Mouse (Mus musculus): Measurements from ENCODE around the gene Me1.

The Me1 gene

DNA sequence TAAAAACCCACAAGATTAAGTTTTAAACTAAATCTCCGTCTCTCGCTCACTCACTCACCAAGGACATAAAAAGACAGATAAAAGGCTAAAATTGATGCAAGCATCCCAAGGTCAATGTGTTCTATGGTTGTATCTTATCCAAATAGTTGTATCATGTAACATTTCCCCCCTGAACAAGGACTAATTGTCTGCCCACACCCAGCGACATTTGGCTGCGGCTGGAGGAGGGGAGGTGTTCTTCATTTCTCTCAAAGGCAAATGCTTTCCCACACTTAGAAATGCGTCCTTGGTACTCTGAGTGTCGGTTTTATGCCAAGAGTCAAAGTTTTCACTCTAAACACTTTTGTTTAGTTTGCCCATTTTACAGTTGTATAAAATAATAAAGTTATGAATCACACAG, 13.2 kb upstream of the Me1 start:
- no peak for DNase-seq (ENCODE audit: low read depth, low spot score)

DNA sequence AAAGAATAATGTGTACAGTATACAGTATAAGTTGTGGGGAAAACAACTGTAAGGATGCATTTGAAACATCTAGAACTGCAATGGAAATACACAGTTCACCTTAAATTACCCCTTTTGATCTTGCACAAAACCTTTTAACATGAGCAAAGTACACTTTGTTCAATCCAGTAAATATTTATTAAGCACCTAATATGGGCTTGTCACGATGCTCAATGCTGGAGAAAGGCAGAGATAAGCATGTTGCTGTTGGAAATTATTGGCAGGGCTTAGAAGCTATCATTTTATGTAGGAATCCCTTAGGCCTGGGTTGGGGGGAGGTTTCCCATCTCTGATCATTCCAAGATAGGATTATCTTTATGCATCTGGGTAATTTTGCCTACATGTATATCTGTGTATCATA, 11.7 kb upstream of the Me1 start:
- no peak for DNase-seq (ENCODE audit: low read depth, low spot score)

DNA sequence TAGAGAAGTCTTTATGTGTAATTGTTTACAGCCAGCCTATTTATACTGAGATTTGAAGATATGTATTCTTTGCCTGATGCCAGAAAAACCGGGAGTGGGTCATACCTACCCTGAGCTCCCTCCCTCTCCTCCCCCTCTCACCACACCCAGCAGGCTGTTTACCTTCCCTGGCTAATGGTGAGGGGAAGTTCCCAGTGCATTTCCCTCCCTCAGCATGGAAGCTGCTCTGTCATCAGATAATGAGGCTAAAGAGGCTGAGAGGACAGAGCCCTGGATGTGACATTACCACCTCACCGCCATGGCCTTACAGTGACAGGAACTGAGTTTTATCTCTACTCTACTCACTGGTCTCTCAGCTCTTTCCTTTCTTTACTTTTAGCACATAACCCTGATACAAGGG, 6.1 kb upstream of the Me1 start:
- DNase-seq (ENCODE audit: low read depth, low spot score), result no peak

DNA sequence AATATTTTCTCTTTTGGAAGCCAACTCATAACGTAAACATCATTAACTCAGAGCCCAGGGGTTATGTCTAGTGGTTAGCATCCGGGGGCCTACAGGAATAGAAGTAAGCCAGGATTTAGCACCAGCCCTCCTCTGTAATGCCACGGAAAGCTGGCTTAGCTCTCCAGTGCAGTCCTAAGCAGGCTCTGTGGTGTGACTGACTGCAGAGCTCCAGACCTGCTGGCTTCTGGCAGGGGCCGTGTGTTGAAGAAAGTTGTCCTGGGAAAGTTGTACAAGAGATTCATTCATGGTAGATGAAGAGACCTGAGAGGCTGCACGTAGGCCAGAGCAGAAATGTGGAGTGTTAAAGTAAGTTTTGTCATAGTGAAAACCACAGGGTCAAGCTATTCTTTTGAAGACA, 5.5 kb upstream of the Me1 start:
- DNase-seq (ENCODE audit: low read depth, low spot score), result no peak

DNA sequence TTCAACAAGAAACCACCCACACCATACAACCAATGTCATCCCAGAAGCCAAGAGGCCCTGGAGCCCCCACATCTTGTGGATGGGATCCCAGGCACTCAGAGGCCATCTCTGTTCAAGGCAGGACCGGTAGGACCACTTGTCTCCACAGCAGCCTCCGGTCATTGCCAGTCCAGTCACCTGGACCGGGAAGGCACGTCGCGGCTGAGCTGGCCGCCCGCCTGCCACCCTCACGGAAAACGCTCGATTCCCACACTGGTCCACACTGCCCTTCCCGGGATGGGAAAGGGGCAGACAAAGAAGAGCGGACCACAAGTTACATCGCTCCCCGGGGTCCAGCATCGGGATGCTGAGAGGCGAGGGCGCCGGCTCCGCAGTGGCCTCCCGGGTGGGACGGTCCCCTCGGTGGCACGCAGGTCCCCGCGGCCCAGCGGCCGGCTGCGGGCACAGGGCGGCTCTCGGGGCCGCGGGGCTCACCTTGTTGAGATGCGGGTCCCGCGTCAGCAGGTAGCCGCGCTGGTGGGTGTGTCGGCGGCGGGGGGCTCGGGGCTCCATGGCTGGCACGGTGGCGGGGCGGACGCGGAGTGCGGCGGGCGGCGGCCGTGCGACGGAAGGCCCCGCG, 445 bp downstream of the Me1 start:
- no peak for DNase-seq (ENCODE audit: low read depth, low spot score)

DNA sequence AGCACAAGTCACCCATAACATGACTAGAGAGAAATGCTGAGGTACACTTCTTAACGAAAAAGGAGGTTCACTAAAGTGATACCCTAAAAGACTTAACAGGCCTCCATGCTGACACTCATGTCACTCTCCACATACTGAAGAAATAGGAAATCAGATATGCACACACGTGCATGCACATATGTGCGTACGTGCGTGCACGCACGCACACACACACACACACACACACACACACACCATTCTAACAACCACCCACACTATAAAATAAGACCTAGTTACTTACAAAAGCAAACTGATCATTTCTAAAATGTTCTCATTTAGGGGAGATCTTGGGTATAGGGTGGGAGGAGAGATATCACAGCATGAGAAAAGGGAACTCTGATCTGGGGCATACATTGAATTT, 1.1 kb downstream of the Me1 start:
- no peak for DNase-seq (ENCODE audit: low read depth, low spot score)

DNA sequence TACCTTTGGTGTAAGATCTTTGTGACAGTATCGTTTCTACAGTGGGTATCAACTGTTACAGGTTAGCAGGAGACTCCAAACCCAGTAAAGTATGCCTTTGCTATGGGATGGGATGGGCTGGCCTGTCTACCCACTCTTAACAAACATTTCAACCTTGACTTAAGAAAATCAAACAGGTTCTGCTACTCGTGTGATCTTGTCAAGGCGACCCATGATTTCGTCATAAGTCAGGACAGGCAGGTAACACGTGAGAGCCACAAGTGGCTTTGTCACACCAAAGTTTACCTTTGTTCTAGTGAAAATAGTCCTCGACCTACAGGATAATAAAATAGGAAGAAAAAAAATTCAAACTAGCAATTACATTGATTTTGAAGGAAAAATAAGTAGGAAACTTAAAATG, 1.8 kb downstream of the Me1 start:
- DNase-seq (ENCODE audit: low read depth, low spot score), result no peak

DNA sequence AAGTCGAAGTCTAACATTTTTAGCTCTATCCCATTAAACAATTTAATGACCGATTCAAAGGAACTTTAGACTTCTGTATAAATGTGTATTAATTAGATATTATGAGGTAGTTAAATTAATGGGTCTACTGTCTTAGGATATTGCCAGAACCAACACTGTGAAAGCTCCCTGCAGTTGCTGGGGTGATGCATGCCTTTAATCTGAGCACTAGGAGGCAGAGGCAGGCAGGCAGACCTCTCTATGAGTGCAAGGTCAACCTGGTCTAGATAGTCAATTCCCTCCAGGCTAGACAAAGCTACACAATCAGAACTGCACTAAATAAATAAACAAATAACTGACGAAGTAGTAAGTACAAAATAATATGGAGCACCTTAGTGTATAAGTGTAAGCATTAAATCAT, 3.1 kb downstream of the Me1 start:
- DNase-seq (ENCODE audit: low read depth, low spot score), result no peak

DNA sequence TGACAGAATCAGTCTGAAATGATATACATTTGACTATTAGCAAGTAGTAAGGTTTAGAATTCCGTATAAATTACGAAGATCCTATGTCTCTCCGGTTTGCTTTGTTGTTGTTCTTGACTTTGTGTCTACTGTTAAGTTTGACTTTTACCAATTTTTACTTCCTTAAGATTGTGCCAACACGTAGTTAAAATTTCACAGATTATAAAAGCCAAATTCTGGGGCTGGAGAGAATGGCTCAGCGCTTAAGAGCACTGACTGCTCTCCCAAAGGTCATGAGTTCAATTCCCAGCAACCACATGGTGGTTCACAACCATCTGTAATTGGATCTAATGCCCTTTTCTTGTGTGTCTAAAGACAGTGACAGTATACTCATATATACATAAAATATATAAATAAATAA, 3.5 kb downstream of the Me1 start:
- no peak for DNase-seq (ENCODE audit: low read depth, low spot score)

DNA sequence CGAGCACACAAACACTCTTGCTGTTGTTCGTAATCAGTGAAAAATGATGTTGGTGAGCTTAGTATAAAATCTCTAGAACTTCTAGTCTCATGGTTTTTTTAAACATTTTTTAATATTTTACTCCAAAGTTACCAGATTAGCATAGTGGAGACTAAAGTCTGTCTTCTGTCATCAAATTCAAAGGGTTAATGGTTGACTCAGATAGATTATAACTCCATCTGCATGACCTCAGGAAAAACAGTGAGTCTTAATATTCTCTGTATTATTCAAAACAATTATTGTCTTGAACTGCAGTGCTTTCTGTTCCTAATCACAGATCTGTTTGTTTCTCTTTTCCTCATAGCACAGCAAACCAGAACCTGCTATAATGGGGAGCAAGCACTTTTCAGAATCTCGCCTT, 4.7 kb downstream of the Me1 start:
- DNase-seq (ENCODE audit: low read depth, low spot score), result no peak

DNA sequence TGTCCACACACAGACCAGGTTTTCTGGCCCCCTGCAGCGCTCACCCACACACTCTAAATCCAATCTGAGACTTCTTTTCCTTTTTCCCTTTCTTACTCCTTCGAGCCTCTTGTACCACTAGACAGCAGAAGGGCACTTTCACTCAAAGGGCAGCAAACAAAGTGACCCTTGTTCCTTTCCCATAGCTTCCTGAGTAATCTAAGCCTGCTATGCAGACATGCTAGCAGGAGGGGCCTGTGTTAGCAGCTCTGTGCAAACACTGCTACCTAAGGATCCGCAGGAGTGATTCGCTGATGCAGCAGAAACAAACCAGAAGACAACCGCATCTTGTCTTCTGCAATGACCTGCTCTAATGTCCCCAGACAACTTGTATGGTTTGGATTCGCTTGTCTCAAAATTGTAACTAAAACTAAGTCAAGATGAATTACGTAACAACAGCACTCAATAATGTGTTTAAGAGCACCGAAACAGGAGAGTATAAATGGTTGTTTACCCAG, 12.0 kb downstream of the Me1 start:
- DNase-seq (ENCODE audit: low read depth, low spot score), result no peak

DNA sequence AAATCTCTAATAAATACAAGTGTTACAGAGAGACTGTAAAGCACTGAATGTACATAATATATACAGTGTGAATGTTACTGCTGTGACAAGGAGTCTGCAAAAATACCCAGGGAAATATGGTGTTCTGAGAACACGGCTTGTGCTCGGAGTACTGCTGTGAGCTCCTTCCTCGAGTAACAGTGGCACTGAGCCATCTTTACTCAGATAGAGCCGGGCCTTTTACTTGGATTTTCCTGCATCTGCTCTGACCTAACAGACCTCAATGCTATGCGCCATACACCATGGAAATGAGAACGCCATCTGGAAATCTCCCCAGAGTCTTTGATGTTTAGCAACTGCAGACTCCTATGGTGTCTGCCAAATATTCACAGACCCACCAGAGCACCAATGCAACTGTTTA, 12.9 kb downstream of the Me1 start:
- DNase-seq (ENCODE audit: low read depth, low spot score), result no peak

DNA sequence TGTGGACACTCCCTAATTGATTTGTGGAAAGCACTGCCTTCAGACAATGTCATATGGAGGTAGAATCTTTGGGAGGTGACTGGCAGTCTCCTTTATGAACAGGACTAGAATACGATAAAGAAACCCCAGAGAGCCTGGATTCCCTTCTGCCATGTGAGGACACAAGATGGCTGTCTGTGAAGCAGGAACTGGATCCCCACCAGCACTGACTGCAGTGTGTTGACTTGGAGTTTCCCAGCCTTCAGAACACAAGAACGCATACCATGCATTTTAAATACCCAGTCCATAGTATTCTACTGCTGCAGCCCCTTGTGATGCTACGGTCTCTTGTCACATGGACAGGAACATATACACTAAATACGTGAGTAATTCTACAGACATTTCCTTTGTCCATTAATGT, 13.5 kb downstream of the Me1 start:
- no peak for DNase-seq (ENCODE audit: low read depth, low spot score)

DNA sequence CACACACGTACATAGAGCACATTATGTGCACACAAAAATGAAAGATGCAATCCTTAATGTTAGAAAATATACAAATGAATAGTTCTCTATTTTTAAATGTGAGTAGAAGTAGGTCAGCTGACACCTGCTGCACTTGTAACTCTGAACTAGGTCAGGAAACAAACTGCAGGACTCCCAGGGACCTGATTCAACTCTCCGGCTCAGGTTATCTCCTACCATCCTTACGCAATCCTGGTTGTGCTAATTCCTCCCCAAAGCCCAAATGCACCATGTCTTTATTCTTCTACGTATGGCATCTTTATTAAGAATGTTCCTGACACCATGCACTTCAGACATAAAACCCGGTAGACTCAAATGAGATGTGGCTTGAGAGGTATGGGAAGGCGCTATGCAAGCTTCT, 15.3 kb downstream of the Me1 start:
- no peak for DNase-seq (ENCODE audit: low read depth, low spot score)

DNA sequence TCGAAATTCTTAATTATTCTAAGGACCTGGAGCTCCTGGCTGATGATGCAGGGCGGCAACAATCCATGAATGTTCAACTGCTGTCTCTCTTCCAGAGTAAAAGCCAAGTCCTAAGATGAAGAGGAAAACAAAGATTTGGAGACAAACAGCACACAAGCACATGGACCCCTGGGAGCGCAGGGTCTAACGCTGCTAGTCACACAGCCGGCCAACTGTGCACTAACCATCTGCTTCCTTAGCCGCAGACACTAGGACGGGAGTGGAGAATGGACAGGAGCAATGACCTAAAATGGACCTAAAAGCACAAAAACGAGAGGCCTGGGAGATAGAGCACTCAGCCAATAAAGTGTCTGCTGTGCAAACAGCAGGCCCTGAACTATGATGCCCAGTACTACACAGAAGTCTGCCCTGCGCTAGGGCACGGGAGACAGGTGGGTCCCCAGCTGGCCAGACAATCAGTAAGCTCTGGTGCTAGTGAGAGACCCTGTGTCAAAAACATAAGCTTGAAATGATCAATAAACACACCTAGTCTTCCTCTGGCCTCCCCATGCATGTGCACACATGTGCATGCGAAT, 15.8 kb downstream of the Me1 start:
- DNase-seq (ENCODE audit: low read depth, low spot score), result no peak

DNA sequence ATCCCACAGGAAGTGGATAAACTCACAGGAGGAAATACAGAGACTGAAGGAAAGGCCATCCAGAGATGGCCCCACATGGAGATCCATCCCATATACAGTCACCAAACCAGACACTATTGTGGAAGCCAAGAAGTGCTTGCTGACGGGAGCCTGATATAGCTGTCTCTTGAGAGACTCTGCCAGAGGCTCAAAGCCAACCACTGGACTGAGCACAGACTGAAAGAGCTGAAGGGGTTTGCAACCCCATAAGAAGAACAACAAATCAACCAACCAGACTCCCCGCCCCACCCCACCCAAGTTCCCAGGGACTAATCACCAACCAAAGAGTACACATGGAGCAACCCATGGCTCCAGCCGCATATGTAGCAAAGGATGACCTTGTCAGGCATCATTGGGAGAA, 19.5 kb downstream of the Me1 start:
- no peak for DNase-seq (ENCODE audit: low read depth, low spot score)

DNA sequence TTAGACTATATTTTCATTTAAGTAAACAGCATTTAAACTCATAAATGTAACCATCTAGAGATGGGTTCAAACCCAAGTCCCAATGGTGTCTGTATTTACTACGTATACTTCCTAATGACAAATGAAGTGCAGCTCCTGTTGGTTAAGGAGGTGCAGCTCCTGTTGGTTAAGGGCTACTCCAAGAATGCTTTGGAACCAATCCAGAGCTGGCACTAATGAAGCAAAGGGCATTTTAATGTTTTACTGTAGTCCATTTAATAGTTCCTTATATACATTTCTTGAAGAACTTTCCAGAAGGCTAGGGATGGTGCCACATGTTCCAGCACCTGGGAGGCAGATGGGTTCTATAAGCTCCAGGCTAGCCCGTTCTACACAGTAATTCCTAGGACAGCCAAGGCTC, 20.3 kb downstream of the Me1 start:
- no peak for DNase-seq (ENCODE audit: low read depth, low spot score)

DNA sequence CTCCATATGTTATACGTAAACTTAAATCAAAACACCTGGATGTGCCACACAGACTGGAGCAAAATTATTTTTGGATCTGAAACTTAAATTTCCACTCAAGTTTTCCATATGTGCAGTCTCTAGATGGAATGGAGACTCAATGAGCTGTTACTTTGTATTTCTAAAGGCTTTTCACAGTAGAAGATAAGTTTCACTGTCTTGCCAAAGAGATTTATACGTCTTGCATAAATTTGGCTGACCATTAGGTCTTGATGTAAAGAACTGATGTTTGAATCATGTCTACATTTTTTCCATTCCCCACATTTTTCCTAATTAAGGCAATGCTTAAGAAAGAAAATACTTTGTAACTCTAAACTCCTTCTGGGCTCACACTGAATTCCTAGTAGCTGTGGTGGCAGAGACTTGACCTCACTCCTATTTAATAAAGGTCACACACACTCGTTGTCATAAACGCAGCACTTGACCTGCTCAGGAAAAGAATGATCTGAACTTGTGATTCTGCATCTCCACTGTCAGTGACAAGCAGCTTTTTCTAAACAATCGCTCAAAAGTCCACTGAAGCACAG, 22.8 kb downstream of the Me1 start:
- DNase-seq (ENCODE audit: low read depth, low spot score), result no peak

DNA sequence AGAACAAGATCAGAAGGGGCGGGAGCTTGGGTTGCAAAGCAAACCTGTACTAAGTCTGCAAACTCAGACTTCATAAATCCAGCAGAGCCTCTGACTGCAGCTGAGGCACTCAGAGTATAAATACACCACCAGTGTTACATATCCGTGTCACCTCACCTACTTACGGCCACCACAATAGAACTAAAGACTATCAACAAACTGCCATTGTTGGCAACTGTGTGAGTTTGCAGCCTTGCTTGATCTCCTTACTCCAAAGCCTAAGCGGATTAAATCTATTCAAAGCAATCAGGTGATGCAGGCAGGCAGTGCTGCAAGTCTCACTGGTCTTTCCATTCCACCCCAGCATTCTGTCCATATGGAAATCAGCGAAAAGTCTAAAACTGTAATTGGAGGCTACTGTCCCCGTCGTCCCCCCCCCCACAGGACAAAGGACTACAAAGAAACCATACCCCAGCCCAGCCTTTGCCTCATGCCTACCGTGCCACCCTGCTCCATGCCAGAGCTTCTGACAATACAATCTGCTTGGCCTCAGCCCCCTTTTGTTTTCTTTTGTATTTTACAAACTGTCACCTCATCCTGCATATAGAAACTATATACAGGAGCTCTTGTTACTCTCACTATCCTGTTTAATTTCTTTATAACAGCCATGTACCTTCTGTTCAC, 27.0 kb downstream of the Me1 start:
- no peak for DNase-seq (ENCODE audit: low read depth, low spot score)

DNA sequence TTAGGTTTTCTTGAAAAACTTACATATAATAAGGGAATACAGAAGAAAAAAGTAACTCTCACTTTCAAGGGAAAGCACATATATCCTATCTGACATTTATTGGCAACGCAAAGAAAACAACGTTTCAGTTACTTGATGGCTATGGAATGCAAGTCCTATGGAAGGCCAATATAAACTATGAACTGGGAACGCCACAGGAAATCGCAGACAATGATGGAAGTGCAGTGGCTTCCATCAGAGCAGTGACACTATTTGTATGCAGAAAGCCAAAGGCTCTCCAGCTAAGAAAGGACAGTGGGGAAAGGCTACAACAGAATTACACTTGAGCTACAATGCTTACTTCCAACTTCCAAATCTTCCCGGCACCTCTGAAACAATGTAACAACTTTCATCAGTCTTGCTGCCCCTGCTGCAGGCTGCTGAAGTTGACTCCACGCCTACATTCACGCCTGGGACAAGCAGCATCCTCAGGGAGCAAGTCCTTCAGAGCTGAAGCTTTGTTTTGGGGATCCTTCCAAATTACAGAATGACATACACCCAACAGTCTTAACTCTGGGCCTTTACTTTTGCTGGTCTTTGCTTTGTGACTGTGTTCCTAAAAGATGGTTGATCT, 28.5 kb downstream of the Me1 start:
- DNase-seq (ENCODE audit: low read depth, low spot score), result no peak

DNA sequence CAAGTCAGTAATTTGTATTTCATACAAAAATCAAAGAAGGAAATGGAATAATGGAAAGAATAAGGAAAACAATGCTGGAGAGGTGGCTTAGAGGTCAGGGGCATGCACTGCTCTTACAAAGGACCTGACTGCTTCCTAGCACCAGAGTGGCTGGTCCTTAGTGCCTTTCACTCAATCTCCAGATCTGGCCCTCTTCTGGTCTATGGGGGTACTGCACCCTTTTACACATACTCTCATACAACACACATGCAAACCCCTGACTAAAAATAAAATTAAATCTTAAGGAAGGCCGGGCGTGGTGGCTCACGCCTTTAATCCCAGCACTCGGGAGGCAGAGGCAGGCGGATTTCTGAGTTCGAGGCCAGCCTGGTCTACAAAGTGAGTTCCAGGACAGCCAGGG, 34.1 kb downstream of the Me1 start:
- peak; percentile 41 for DNase-seq (ENCODE audit: low read depth, low spot score)

DNA sequence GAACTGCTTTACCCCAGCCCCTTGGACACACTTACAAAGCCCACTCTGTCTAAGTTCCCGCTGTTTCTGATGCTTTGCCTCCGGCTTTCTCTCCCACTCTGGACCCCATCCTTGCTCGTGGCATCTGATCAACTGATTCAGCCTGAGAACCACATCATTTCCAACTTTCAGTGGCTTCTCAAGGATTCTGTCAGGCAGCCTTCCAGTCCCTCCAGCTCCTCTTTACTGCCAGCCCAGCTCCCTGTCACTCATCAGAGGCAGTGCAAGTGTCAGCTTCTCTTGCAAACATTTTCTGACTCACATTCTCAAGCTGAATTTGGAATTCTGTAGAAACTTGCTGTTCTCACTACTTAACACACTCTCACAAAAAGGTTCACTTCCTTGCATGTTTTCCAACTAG, 34.5 kb downstream of the Me1 start:
- peak; percentile 2 for DNase-seq (ENCODE audit: low read depth, low spot score)

DNA sequence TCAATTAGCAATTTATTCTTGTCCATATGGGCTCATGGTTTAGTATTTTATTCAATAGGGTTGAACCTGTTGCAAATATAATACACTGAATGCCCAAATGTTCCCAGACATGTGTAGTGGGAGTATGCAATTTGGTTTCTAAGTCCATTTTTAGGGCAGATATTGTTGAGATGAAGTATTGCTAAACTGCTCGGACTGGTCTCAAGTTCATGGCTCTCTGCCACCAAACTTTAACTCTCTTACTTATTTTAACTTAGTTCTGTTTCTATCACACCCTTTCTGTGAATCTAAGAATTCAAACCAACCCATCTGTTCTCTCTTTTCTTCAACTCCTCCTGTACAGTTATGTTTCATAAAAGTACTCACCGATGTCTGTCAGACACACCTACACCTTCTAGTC, 35.4 kb downstream of the Me1 start:
- DNase-seq (ENCODE audit: low read depth, low spot score), result no peak
